Mouse (Mus musculus): Measurements from ENCODE around the gene Nop53. TPM values are rescaled to one million over a fixed set of nuclear protein-coding genes. Genes with fewer than 3 reads are reported as not detected.

Nop53 gene
- total RNA-seq (2021) = 100 to 1,000 TPM; 137 to 141 TPM

DNA sequence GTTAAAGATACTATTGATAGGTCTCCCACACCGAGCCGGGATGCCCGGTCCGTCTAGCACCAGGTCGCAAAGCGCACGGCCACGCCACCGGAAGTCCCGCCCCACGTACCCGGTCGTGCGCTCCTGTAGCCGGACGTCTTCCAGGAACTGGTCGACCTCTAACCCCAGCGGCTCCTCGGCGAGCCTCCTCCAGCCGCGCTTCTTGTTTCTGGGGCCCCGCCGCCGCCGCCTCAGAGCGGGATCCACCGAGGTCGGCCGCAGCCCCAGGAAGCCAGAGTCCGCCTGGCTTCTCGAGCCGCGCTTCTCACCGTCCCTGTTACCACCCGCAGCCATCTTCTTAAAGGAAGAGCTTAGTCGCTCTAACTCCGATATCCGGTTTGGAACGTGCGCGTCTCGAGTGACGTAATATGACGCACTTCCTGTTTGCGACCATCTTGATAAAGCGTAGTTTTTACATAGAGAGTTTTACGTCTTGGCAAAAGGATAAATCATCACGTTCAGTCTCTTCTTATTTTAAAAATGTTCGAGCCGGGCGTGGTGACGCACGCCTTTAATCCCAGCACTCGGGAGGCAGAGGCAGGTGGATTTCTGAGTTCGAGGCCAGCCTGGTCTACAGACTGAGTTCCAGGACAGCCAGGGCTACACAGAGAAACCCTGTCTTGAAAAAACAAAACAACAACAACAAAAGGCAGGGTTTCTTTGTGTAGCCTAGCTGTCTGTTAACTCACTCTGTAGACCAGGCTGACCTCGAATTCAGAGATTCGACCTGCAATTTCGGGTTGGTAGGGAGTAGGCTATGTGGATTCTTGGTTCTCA, at the start of gene Nop53:
Gene Nop53 (minus strand): TSS at position 354 of the 816 bp plus-strand sequence.
- peak; percentile 92 to 97 for DNase-seq
- intact Hi-C loops (cut with DNase I) = no loop called here

DNA sequence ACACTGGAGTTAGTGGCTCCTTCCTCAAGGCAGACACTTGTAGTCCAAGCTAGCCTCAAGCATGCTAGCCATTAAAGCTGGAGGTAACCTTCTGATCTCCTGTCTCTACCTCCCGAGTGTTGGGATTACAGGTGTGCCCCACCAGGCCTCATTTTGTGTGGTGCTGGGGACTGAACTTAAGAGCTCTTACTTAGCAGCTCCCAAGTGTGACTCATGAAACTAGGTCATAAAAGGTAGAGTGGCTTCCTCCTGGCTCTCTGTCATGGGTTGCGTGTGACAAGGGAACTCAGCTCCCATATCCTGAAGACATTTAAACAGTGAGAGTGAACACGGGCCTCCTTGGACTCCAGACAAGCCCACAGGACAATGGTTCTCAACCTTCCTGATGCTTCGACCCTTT, 47.9 kb upstream of the Nop53 start:
- DNase-seq = no peak
- intact Hi-C loops (cut with DNase I) = no loop called here

DNA sequence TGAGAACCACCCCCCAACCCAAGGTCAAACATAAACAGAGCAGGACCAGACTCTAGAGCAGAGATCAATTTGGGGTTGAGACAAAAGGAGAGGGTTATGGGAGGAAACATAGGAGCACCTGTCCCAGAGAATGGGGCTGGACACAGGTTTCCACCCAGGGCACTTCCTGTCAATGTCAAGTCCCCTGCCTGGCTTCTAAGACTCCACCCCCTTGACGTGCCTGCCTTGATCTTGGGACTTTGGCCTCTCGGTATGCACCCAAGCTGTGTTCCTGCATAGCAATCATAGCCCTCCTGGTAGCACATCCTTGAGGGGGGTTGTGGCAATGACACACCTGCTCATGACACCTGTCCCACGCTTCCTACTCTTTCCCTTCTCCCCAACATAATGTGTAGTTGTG, 47.3 kb upstream of the Nop53 start:
- no peak for DNase-seq
- intact Hi-C loops (cut with DNase I) = no loop called here

DNA sequence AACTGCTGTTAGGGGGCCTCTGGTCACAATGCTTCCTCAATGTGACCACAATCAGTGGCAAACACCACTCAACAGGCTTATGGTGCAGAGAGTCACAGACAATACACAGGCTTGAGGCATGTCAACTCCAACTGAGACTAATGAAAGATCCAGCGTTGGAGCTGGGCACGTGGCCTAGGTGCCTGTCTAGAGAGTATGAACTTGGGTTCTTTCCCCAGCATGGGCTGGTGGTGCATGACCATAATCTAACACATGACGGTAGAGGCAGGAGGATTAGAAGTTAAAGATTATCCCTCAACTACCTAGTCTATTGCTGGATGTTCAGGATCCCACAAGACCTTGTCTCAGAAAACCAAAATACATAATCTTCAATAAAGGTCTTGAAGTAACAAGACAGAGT, 45.9 kb upstream of the Nop53 start:
- no peak for DNase-seq
- intact Hi-C loops (cut with DNase I) = no loop called here

DNA sequence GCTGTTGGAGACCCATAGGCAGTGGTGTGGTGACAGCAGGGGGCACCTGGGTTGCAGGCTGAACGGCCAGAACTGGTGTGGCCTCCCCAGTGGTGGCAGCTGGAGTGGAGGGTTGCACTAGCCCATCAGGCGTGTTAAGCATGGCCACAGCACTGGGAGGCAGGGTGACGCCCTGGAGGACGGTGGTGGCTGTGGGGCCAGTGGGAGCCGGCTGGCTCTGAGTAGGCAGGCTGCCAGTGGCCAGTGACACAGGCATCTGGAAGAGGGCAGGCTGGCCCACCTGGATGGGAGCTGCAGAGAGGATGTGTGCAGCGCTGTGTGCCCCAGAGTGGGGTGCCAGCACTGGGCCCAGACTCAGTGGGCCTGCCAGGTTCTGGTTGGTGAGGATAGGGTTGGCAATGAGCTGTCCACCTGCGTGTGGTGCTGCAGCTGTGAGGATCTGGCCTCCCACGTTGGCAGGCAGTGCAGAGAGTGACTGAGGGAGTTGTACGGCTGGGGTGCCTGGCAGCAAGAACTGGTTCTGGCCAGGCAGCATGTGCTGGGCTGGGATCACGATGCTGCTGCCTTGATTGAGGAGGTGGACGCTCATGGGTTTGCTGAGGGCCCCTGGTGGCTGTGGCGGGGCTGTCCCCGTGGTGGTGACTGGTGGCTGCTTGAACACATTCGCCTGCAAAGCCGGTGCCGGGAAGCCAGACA, 41.9 kb upstream of the Nop53 start:
- intact Hi-C loops (cut with DNase I) = loop anchor here (10.0 kb wide), 1 partner anchor 277 kb away; no protein-coding TSS in a partner anchor

DNA sequence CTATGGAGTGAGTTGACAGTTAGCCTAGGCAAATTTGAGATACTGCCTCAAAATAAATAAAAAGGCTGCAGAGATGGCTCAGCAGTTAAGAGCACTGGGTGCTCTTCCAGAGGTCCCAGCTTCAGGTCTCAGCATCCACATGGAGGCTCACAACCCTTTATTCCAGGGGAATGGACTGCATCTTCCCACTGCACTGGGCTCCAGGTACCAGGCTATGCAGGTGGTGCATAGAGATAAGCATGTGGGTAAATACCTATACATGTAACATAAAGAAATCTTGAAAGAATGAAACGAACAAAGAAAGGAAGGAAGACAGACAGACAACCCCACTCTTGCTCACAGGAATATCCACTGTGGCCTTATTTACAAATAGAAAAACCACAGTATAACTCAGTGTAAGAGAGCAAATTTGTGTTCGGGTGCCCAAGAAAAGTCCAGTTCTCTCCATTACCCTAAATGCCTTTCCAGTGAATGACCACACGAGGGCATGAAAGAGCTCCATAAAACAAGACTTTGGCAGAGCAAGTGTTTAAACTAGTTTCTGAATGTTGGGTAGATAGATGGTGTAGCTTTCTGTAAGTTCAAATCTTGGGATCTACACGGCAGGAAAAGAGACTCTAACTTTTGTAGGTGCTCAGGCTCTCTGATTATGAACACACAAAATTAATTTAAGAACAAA, 37.0 kb upstream of the Nop53 start:
- intact Hi-C loops (cut with DNase I) = loop anchor here (1.0 to 10.0 kb wide), 2 partner anchors 69 to 282 kb away; no protein-coding TSS in a partner anchor
- peak in 1 of 2 experiments; percentile 40 for DNase-seq

More for the DNA sequence above, 41.9 kb upstream of the Nop53 start:
- no peak for DNase-seq

DNA sequence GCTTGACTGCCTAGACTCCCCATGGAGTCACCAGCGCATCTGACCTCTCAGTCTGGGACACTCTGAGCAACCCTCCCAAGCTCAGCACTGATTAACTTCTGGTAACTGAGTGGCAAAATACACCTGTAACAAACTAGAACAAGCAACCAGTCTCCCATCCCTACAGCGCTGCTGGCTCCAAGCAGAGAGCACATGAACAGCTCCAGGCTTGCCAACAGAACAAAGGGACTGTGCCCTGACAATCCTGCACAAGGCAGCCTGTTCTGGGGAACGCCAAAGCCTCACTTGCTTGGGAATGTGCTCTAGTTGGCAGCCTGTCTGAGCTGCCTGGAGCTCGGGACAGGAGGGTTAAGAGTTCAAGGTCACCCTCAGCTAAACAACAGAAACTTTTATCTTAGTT, 35.7 kb upstream of the Nop53 start:
- intact Hi-C loops (cut with DNase I) = loop anchor here (10.0 kb wide), 1 partner anchor 283 kb away; no protein-coding TSS in a partner anchor
- DNase-seq = peak in 1 of 2 experiments; percentile 51

DNA sequence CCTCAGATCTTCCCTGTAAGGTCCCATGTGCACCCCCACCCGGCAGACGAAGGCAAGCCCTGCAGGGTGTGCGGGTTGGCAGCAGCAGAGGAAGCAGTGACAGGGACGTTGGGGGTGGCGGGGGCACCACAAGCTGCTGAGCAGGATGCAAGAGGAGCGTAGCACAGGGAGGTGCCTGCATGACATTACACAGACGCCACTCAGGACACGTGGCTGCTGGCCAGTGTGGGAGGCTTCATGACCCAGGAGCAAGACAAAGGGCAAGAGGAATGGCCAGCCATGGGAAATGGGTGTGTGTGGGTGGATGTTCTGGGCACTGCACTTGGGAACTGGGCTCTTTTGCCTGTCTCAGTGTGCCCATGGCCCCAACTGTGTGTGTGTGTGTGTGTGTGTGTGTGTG, 34.4 kb upstream of the Nop53 start:
- DNase-seq = peak; percentile 38 to 47
- intact Hi-C loops (cut with DNase I) = loop anchor here (10.0 kb wide), 1 partner anchor 285 kb away; no protein-coding TSS in a partner anchor

DNA sequence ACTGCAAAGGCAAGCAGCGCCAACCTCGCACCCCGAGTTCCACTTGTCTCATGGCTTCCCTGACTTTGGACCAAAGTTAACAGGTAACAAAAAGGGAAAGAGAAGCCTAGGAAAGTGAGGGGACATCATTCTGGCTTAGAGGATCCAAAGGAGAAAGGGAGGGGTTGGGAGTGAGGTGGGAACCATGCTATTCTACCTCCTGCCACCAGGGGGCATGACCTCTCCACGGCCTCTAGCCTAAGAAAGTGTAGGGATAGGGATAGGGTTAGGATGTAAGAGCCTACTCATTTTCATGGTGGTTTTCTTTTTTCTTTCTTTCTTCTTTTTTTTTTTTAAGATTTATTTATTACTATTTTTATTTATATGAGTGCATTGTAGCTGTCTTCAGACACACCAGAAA, 30.0 kb upstream of the Nop53 start:
- DNase-seq = peak; percentile 69 to 70
- intact Hi-C loops (cut with DNase I) = loop anchor here (2.0 kb wide), 1 partner anchor 177 kb away; no protein-coding TSS in a partner anchor

DNA sequence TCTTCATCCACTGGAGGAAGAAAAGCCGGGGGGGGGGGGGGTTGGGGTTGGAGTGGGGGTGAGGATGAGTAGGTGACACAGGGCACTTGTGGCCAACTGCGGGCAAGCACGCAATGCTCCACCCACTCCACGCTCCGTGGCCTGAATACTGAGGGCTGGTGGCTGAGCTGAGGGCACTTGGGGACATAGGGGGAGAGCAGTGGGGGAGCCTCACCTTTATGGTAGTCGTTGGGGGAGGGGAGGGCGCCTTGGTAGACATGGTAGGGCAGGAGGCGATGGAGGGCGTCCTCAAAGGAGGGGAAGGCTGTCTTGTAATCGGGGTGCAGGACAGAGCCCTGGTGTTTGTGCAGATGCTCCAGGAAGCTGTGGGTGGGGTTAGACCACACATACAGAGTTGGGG, 29.6 kb upstream of the Nop53 start:
- DNase-seq = no peak
- intact Hi-C loops (cut with DNase I) = no loop called here

DNA sequence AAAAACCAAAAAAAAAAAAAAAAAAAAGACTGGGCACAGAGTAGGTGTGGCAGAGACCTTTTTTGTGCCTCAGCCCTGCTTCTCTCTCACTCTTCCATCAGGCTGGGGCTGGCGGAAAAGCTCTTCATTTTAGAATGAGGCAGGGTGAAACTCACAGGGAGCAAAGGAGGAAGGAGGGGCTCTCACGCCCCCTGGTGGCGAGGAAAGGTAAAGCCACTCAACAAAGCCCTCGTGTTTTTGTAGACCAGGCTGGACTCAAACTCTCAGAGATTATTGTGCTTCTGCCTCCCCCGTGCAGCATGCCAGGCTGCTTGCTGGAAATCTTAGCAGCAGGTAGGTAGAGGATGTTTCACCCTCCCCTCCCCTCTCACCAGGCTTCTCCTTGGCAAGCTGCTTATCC, 28.8 kb upstream of the Nop53 start:
- peak; percentile 76 to 77 for DNase-seq
- intact Hi-C loops (cut with DNase I) = no loop called here

DNA sequence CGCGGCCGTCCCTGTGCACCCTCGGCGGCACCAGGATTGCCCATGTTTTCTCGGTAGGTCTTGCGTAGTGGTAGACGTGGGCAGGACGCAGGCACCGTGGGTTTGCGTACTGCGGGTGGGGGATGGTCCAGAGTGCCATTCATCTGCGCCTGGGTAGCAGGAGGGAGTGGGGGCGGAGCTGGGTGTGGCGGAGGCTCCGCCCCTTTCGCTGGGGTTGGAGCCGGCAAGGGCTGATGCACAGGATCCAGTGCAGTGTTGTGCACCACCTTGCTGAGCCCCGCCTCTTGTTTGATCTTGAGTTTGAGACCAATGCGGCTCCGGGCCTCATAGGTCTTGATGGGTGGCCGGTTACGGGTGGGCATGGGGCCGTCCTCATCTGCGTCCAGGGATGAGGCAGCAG, 26.4 kb upstream of the Nop53 start:
- no peak for DNase-seq
- intact Hi-C loops (cut with DNase I) = no loop called here

DNA sequence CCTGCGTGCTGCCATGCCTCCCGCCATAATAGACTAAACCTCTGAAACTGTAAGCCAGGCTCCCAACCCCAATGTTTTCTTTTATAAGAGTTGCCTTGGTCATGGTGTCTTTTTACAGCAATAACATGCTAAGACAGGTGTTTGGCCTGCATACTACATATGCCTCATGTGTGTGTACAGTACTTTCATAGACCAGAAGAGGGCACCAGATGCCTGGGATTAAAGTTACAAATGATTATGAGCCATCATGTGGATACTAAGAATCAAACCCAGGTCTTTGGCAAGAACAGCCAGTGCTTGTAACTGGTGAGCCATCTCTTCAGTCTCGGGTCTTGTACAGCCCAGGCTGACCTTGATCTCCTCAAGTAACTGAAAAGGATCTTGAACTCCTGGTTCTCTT, 23.8 kb upstream of the Nop53 start:
- intact Hi-C loops (cut with DNase I) = no loop called here
- DNase-seq = no peak

DNA sequence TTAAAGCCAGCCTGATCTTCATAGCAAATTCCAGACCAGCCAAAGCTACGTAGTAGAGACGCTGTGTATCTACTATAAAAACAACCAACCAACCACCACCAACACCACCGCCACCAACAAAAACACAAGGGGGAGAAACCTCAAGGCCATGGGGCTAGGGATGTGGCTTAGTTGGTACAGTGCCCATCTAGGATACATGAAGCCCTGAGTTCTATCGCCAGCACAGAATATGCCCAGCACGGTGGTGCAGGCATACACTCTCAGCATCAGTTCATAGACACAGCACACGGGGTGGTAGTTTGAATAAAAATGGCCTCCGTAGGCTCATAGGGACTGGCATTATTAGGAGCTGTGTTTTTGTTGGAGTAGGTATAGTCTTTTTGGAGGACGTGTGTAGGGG, 22.4 kb upstream of the Nop53 start:
- intact Hi-C loops (cut with DNase I) = no loop called here
- DNase-seq = no peak

DNA sequence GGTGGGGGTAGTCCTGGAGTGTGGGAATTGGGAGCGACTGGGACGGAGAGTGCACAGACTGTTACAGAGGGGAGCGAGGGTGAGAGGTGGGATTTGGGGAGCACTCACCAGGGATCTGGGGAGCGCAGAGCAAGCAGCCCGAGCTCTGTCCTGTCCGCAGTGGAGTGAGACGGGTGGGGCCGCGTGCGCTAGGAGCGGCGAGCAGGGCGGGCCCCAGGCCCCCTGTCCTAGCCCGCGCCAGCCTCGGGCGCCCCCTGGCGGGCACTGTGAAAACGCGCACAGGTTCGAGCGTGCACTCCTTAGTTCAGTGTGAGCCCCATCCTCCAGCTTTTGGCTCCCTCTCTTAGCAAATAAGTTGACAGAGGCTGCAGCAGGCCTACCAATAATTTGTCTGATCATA, 21.4 kb upstream of the Nop53 start, which contains the start of gene Ehd2:
Gene Ehd2 (minus strand): TSS at position 256 of the 400 bp plus-strand sequence.
- peak; percentile 90 for DNase-seq
- intact Hi-C loops (cut with DNase I) = loop anchor here (1.0 kb wide), 2 partner anchors 19 to 37 kb away; no protein-coding TSS in a partner anchor

DNA sequence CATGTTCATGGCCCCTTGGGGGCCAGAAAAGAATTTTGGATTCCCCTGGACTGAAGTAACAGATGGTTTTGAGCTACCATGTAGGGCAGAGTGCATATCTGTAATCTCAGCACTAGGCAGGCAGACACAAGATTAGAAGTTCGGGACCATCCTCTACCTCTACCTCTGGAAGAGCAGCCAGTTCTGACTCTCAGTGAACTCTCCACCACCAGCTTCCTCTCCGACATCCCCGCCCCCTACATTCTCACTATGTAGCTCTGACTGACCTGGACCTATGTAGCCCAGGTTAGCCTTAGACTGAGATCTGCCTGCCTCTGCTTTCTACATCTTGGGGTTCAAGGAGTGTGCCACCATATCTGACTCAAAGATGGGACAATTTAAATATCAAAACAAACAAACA, 20.6 kb upstream of the Nop53 start:
- no peak for DNase-seq
- intact Hi-C loops (cut with DNase I) = no loop called here

DNA sequence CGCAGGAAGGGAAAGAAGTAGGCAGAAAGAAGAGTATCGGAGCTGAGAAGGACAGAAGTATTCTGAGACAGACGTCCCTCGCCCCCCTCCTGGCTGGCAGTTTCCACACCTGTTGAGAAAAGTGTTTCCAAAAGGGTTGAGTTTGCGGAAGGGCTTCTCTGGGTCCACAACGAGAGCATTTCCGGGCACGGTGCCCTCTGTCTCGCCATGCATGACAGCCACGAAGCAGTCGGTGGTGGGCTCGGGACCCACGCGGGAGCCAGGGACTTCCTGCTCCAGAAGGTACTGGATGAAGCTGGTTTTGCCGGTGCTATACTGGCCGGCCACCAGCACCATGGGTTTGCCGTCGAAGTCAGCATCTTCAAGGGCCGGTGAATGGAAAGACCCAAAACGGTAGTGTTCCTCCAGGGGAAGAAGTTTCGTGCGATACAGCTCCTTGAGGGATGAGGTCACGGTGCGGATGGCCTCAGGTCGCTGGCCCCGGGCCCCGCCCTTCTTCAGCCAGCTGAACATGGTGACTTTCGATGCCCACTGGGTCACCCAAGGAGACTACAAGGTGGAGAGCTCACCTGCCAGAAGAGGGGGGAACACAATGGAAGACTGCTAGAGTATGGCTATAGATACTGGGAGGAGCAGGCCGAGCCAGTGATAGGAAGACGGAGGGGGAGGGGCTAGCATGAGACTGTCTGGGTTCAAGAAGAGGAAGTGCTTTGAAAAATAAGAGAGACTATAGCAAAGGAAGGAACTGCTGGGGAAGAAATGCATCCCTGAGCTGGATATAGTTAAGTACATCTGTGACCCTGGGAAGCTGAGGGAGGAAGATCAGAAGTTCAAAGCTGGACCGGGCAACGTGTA, 18.2 kb upstream of the Nop53 start:
- intact Hi-C loops (cut with DNase I) = no loop called here
- DNase-seq = no peak

DNA sequence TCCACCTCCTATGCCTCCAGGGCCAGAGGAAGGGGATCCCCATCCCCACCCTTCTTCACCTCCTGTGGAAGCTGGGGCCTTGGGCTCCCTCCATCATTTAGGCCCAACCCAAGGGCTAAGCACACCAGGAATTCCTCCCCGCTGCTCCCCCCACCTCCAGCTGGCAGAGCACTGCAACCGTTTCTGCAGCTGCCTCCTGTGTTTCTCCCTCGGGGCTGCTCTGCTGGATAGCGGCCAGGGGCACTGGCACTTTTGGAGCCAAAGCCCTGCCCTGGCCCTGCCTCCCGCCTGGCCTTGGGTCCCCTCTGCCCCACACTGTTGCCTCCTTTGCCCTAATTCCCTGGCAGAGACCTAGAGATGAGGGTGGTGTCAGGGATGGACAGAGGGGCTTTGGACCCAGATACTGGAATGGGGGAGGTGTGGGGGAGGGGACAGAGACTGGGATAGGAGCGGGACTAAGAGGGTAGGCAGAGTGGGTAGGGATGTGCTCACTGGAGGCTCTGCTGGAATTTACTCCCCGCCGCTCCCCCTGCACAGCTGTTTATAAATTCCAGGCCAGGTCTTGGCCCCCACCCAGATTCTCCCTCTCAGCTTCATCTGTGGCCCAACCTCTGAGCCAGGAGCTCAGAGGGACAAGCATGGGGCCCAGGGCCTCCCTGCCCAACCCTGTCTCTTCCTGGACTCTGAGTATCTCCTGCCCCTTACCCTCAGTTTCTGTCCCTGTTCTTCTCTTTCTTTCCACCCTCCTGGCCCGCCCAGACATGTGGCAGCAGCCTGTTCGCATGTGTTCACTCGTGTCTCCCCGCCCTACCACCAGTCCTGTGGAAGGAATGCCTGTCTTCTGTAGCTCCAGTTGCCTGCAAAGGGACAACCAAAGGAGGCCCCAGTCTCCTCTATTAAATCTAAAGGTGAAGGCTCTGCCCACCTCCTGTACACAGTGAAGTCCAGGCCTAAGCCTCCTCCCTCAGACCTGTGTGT, 16.7 kb upstream of the Nop53 start:
- peak; percentile 90 to 92 for DNase-seq
- intact Hi-C loops (cut with DNase I) = loop anchor here (1.0 kb wide), 1 partner anchor 28 kb away; no protein-coding TSS in a partner anchor

DNA sequence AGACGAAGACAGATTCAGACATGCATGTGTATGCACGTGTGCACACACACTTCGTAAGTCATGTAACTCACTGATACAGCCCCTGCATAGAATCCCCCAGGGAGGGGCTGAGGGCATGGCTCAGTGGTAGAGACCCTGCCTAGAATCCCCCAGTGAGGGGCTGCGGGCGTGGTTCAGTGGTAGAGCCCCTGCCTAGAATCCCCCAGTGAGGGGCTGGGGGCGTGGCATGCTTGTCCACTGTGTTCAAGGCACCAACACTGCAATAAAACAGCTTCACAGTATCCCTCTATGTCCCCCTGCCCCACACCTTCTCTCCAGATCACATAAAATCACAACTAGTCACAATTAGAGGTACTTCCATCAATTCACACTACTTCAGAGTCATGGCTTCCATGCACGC, 15.9 kb upstream of the Nop53 start:
- DNase-seq = no peak
- intact Hi-C loops (cut with DNase I) = loop anchor here (1.0 kb wide), 1 partner anchor 27 kb away; no protein-coding TSS in a partner anchor

Measured in heart, postnatal 36 days (tissue).